Mouse (Mus musculus) neural tube, embryonic 13.5 days (tissue): Measurements from ENCODE around the gene Gm10097. TPM values are rescaled to one million over a fixed set of nuclear protein-coding genes. Genes with fewer than 3 reads are reported as not detected.

Experiments used
- ATAC-seq: fragments of 200-750 bp; cut with Nextera tagmentation; 2 replicates; pipeline ENCODE4 v1.8.0; 2017; ENCODE audit warnings: low read depth, mild to moderate bottlenecking, moderate TSS enrichment, moderate library complexity
- H3K27ac ChIP-seq: fragments of 300-500 bp; sonication (generic); replicated peaks from 2 replicates; pipeline ENCODE4 v1.5.1; 2015; ENCODE audit warnings: moderate library complexity, mild to moderate bottlenecking, inconsistent platforms
- H3K27me3 ChIP-seq: fragments of 300-500 bp; sonication (generic); 2 replicates; pipeline ENCODE4 v1.6.1; 2015; ENCODE audit warnings: mild to moderate bottlenecking, inconsistent platforms
- H3K36me3 ChIP-seq: fragments of 300-500 bp; sonication (generic); 2 replicates; pipeline ENCODE4 v1.6.1; 2015; ENCODE audit warnings: mild to moderate bottlenecking, inconsistent platforms
- H3K4me1 ChIP-seq: fragments of 300-500 bp; sonication (generic); replicated peaks from 2 replicates; pipeline ENCODE4 v1.6.1; 2015; ENCODE audit warnings: inconsistent platforms
- H3K4me2 ChIP-seq: fragments of 300-500 bp; sonication (generic); 2 replicates; pipeline ENCODE4 v1.6.1; 2015; ENCODE audit warnings: inconsistent platforms, mild to moderate bottlenecking, moderate library complexity
- H3K4me3 ChIP-seq: fragments of 300-500 bp; sonication (generic); 2 replicates; pipeline ENCODE4 v1.5.1; 2015; ENCODE audit warnings: mild to moderate bottlenecking, inconsistent platforms
- H3K9ac ChIP-seq: fragments of 300-500 bp; sonication (generic); 2 replicates; pipeline ENCODE4 v1.6.1; 2015; ENCODE audit warnings: moderate library complexity, mild to moderate bottlenecking, inconsistent platforms
- H3K9me3 ChIP-seq: fragments of 300-500 bp; sonication (generic); 2 replicates; pipeline ENCODE4 v1.6.1; 2016; ENCODE audit warnings: inconsistent platforms
- WGBS: fragments of 180-500 bp; shearing (Covaris S2); methylation state at CpG from one replicate; pipeline ENCODE4 v1.1.7; 2015; 5-methylcytosine and 5-hydroxymethylcytosine counted together
- polyA plus RNA-seq: library from polyadenylated mRNA; unstranded; fragments of >200 nt; fragmentation: Nextera tagmentation; extraction: Ambion mirVana; gene quantifications from 2 replicates; pipeline ENCODE4 v1.2.1, GENCODE M21; 2015

The Gm10097 gene
- polyA plus RNA-seq, 1 experiment from 2014 or later = 0.11 TPM

DNA sequence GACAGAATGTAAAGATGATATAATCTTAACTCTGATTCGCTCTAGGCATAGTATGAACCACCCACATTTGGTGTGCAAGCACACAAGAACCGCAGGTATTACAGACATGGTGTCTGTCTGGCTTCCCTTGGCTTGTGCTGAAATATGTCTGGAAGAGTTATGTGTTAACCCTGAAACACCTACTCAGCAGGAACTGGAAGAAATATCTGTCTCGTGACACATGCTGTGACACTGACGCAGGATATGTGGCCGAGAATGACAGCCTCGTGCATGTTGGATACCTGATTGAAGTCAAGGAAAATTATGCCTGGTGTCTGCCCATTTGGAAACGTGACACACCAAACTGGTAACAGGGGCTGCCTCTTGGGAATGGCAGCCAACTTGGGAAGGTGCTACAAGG is 18.3 kb downstream of the Gm10097 start:
- no peaks in the 10 kb centered on the region for H3K27me3 ChIP-seq
- 81% methylated on average over 7 of the region's 7 CpGs for WGBS
- no peak overlapping the region for H3K9ac ChIP-seq
- no peak for ATAC-seq
- H3K4me1 ChIP-seq = no peaks in the 10 kb centered on the region
- no peak overlapping the region for H3K27ac ChIP-seq
- H3K36me3 ChIP-seq = no peaks in the 10 kb centered on the region
- H3K9me3 ChIP-seq = no peaks in the 10 kb centered on the region
- no peak overlapping the region for H3K4me2 ChIP-seq
- H3K4me3 ChIP-seq = no peak overlapping the region

DNA sequence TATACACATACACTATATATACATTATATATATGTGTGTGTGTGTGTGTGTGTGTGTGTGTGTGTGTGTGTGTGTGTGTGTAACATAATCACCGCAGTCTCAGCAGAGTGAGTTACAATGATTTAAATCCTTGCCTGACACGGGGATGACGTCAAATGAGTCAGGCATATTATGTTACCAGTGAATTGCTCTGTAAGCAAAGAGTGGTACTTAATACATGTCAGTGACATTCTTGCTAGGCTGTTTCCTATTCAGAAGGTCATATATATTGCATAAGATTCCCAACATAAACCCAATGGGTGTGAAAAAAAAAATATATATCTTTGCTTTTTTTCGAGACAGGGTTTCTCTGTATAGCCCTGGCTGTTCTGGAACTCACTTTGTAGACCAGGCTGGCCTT is 20.1 kb downstream of the Gm10097 start:
- Histone ChIP-seq H3K4me2 (no peak overlapping the region), H3K27ac (no peak overlapping the region), H3K4me3 (no peak overlapping the region), H3K9me3 (no peaks in the 10 kb centered on the region), H3K27me3 (no peaks in the 10 kb centered on the region), H3K36me3 (no peaks in the 10 kb centered on the region), H3K9ac (no peak overlapping the region), H3K4me1 (no peaks in the 10 kb centered on the region)
- WGBS = 71% methylated on average over 4 of the region's 4 CpGs
- no peak for ATAC-seq

DNA sequence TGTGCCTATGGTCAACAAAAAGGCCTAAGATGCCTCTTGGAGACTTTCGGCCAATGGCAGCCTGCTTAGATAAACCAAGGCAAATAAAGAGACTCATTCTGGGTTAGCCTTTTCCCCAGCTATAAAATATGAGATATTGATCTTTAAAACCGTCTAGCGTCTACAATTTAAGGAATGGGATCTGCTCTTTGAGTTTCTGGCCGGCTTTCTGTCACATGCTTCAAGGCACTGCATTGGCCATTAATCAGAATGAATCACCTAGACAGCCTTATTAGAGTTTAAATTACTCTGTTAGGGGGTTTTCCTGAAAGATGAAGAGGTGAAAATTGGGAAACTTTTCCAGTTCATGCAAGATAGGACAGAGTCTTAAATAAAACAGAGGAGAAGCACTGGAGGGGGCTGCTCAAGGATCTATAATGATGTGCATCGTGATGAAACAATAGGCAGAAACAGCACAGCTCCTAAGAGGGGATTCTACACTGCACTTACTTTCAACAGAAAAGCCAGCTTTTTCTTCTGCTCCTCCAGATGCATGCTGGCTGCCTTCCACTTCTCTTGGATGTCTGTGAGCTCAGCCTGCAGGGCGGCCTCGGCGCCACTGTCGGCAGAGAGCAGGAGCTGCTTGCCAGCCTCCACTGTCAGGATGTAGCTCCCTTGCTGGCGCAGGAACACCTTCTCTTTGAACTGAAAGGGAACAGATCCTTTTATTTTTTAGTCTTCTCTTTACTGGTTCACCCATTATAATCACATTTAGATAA is 28.2 kb downstream of the Gm10097 start:
- H3K27ac ChIP-seq = no peak overlapping the region
- 83% methylated on average over 10 of the region's 10 CpGs for WGBS
- ATAC-seq = no peak
- no peaks in the 10 kb centered on the region for H3K4me1 ChIP-seq
- no peak overlapping the region for H3K9ac ChIP-seq
- H3K9me3 ChIP-seq = no peaks in the 10 kb centered on the region
- H3K4me2 ChIP-seq = no peak overlapping the region
- 0 out of 2 replicates have a peak, but pooled peaks cover 8% of the 10 kb centered on the region for H3K36me3 ChIP-seq
- H3K27me3 ChIP-seq = no peaks in the 10 kb centered on the region
- no peak overlapping the region for H3K4me3 ChIP-seq

DNA sequence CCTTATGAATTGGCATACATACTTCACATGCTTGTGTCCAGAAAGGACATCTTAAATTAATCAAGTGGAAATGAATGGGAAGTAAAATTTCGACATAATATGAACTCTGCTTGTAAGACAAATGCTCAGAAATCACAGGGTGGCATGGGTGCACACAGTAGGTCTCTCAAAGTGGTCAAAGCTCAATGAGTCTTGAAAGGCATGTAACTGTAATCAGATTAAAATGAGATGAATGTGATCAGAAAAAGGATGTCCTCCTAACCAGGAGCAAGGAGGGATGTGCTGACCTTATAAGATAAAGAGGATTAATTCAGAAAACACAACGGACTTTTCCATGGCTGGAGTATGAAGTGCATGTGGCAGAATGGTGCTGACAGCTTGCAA is 28.8 kb downstream of the Gm10097 start:
- Histone ChIP-seq H3K4me2 (no peak overlapping the region), H3K9me3 (no peaks in the 10 kb centered on the region), H3K4me3 (no peak overlapping the region), H3K27me3 (no peaks in the 10 kb centered on the region), H3K36me3 (0 out of 2 replicates have a peak, but pooled peaks cover 8% of the 10 kb centered on the region), H3K27ac (no peak overlapping the region), H3K4me1 (no peaks in the 10 kb centered on the region), H3K9ac (no peak overlapping the region)
- WGBS = 74% methylated on average over 2 of the region's 2 CpGs
- ATAC-seq = no peak

DNA sequence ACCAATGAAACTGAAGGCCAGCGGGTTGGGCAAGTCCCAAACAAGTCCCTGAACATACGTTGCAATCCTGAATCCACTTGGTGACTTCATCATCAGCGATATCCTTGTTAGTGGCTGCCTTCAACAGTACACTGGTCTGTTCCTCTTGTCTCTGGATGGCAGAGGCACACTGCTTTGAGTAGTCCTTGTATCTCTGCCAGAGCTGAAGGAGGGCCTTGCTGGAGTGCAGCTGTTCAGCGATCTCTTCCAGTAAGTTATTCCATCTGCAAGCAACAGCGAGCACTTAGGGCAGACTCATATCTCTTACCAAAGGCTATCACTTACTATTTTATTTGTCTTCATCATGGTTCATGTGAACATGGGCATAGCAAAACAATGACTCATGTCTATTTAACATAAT is 41.8 kb downstream of the Gm10097 start:
- Histone ChIP-seq H3K9ac (no peak overlapping the region), H3K27me3 (no peaks in the 10 kb centered on the region), H3K9me3 (no peaks in the 10 kb centered on the region), H3K4me2 (no peak overlapping the region), H3K27ac (no peak overlapping the region), H3K4me3 (no peak overlapping the region), H3K4me1 (no peaks in the 10 kb centered on the region), H3K36me3 (peaks cover 70% of the 10 kb centered on the region)
- ATAC-seq = no peak
- WGBS = 92% methylated on average over 5 of the region's 5 CpGs

DNA sequence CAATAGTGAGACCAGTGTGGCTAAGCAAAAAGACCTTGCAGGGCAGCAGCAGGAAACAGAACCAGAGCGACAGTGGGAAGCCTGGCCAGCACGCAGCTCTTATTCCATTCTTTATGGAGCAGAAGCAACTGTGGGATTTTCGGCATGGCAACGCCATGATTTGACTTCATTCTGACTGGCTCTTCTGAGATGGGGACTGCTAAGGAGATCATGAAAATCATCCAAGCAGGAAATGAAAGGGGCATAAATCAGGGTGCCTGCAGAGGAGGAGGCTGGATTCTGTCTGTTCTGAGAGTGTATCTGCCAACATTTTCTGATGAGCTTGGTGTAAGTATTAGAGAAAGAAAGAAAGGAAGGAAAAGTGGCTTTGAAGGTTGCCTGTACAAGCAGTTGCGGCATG is 47.2 kb downstream of the Gm10097 start:
- H3K4me1 ChIP-seq = peaks cover 4% of the 10 kb centered on the region
- H3K9me3 ChIP-seq = no peaks in the 10 kb centered on the region
- peak; percentile 65; the same call in 1 of the 2 replicates for ATAC-seq
- H3K4me3 ChIP-seq = no peak overlapping the region
- H3K9ac ChIP-seq = no peak overlapping the region
- H3K27ac ChIP-seq = no peak overlapping the region
- 84% methylated on average over 5 of the region's 5 CpGs for WGBS
- no peaks in the 10 kb centered on the region for H3K27me3 ChIP-seq
- H3K36me3 ChIP-seq = peaks cover 41% of the 10 kb centered on the region
- no peak overlapping the region for H3K4me2 ChIP-seq

DNA sequence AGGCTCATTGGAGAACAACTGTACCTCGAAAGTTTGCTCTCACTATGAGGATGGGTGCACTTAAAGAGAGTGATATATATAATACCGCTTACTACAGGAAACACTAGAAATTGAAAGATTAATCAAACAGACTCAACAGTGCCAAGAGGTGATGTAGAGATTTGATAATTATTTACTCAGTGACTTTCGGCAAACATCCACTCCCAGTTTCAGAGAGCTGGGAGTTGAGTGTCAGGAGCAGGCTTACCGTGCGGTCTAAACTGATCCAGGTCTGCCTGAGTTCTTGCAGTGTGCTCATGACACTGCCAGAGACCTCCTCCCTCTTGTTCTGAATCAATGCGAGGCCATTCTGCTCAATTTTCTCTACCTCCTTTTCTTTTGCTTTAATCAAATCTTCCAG is 47.7 kb downstream of the Gm10097 start:
- no peak overlapping the region for H3K27ac ChIP-seq
- H3K27me3 ChIP-seq = no peaks in the 10 kb centered on the region
- no peak overlapping the region for H3K9ac ChIP-seq
- H3K4me3 ChIP-seq = no peak overlapping the region
- H3K36me3 ChIP-seq = peaks cover 36% of the 10 kb centered on the region
- no peaks in the 10 kb centered on the region for H3K9me3 ChIP-seq
- H3K4me1 ChIP-seq = peaks cover 4% of the 10 kb centered on the region
- 89% methylated on average over 6 of the region's 6 CpGs for WGBS
- ATAC-seq = no peak
- no peak overlapping the region for H3K4me2 ChIP-seq
